Mouse (Mus musculus): ENCODE data around the gene Tob2. TPM values are rescaled to one million over a fixed set of nuclear protein-coding genes. Genes with fewer than 3 reads are reported as not detected.

The Tob2 gene
- polyA plus RNA-seq, 1 experiment from 2014 or later = 26.8 TPM

GRCm38 (mm10) chr15:81846755-81847154 lies 11.8 kb downstream of the Tob2 start:
- Histone ChIP-seq H3K4me1 (ENCODE audit: control insufficient read depth, insufficient read depth, low read length) (no peaks in the 10 kb centered on the region), H3K4me2 (ENCODE audit: low read depth, low read length) (no peak overlapping the region), H3K27ac (replicated peaks; ENCODE audit: low read depth, low read length) (no peak overlapping the region), H3K9me3 (ENCODE audit: control insufficient read depth, low read length) (no peaks in the 10 kb centered on the region), H3K4me3 (ENCODE audit: low read depth, low read length) (no peak overlapping the region), H3K27me3 (replicated peaks; ENCODE audit: control insufficient read depth, insufficient read depth, low read length) (no peaks in the 10 kb centered on the region), H3K36me3 (ENCODE audit: control insufficient read depth, insufficient read depth, low read length) (peaks cover 46% of the 10 kb centered on the region), H3K9ac (ENCODE audit: low read depth, low read length) (no peak overlapping the region)
- no peak for DNase-seq (ENCODE audit: low spot score)
- 90% methylated on average over 9 of the region's 9 CpGs for WGBS
- ATAC-seq (ENCODE audit: low read depth) = no peak

DNA sequence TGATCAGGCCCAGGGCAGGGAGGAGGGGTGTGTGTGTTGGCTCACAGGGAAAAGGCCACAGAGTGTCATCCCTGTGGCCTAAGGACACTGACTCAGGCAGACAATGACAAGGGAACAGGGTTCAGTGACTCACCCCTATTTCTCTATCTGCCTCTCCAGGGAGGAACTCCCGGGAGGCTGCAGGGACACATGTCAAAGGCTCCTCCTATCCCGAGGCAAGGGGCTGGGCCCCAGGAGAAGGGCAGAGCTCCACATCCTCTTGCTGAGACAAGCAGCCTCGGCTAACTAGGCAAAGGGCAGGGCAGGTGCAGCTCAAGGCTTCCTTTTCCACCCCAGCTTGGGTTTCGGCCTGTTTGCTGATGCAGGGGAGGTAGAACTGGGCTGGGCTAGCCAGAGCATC lies 12.9 kb downstream of the Tob2 start:
- DNase-seq (ENCODE audit: low spot score) (peak; percentile 62), ATAC-seq (ENCODE audit: low read depth) (0 out of 2 replicates have a peak, but pooled peaks have one; percentile 59)
- H3K27ac ChIP-seq (replicated peaks; ENCODE audit: low read depth, low read length) = no peak overlapping the region
- no peaks in the 10 kb centered on the region for H3K9me3 ChIP-seq (ENCODE audit: control insufficient read depth, low read length)
- H3K4me2 ChIP-seq (ENCODE audit: low read depth, low read length) = no peak overlapping the region
- no peak overlapping the region for H3K9ac ChIP-seq (ENCODE audit: low read depth, low read length)
- H3K4me1 ChIP-seq (ENCODE audit: control insufficient read depth, insufficient read depth, low read length) = no peaks in the 10 kb centered on the region
- WGBS = 33% methylated on average over 4 of the region's 4 CpGs
- H3K4me3 ChIP-seq (ENCODE audit: low read depth, low read length) = no peak overlapping the region
- no peaks in the 10 kb centered on the region for H3K27me3 ChIP-seq (replicated peaks; ENCODE audit: control insufficient read depth, insufficient read depth, low read length)
- peaks cover 36% of the 10 kb centered on the region for H3K36me3 ChIP-seq (ENCODE audit: control insufficient read depth, insufficient read depth, low read length)

DNA sequence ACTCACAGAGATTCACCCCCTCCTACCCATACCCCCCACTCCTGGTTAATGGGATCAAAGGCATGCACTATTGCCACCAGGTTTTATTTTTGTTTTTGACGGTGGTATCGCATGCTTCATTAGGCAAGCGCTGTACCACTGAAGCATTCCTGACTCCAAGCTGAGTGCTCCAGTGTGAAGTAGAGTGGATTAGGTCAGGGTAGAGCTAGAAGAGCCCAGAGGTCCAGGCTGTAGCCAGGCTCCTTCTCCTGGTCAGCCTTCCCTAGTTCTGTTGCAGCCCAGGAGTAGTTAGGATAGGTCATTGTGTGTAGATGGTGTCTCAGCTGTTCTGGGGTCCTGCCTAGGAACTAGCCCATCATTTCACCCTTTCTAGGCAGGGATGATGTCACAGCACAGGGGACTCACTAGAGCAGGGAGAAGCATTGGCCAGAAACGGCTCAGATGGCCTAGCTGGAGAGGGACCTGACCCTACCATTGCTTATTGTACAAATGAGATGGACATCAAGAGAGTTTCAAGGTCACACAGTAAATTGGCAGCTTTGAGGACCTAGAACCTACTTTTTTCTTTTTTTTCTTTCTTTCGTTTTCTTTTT lies 13.5 kb downstream of the Tob2 start:
- 70% methylated on average over 5 of the region's 5 CpGs for WGBS
- Histone ChIP-seq H3K4me2 (ENCODE audit: low read depth, low read length) (no peak overlapping the region), H3K27ac (replicated peaks; ENCODE audit: low read depth, low read length) (no peak overlapping the region)

GRCm38 (mm10) chr15:81842275-81842674 lies 16.3 kb downstream of the Tob2 start:
- Histone ChIP-seq H3K4me1 (ENCODE audit: control insufficient read depth, insufficient read depth, low read length) (peaks cover 5% of the 10 kb centered on the region; the same call in 1 of the 2 replicates), H3K9ac (ENCODE audit: low read depth, low read length) (no peak overlapping the region), H3K9me3 (ENCODE audit: control insufficient read depth, low read length) (no peaks in the 10 kb centered on the region), H3K36me3 (ENCODE audit: control insufficient read depth, insufficient read depth, low read length) (0 out of 2 replicates have a peak, but pooled peaks cover 11% of the 10 kb centered on the region), H3K27ac (replicated peaks; ENCODE audit: low read depth, low read length) (no peak overlapping the region), H3K27me3 (replicated peaks; ENCODE audit: control insufficient read depth, insufficient read depth, low read length) (no peaks in the 10 kb centered on the region), H3K4me3 (ENCODE audit: low read depth, low read length) (no peak overlapping the region), H3K4me2 (ENCODE audit: low read depth, low read length) (no peak overlapping the region)
- WGBS = 88% methylated on average over 7 of the region's 7 CpGs
- no peak for ATAC-seq (ENCODE audit: low read depth)
- no peak for DNase-seq (ENCODE audit: low spot score)

More for the DNA sequence above, 13.5 kb downstream of the Tob2 start:
- Histone ChIP-seq H3K4me3 (ENCODE audit: low read depth, low read length) (no peak overlapping the region), H3K9ac (ENCODE audit: low read depth, low read length) (no peak overlapping the region), H3K27me3 (replicated peaks; ENCODE audit: control insufficient read depth, insufficient read depth, low read length) (no peaks in the 10 kb centered on the region), H3K36me3 (ENCODE audit: control insufficient read depth, insufficient read depth, low read length) (peaks cover 30% of the 10 kb centered on the region), H3K9me3 (ENCODE audit: control insufficient read depth, low read length) (no peaks in the 10 kb centered on the region), H3K4me1 (ENCODE audit: control insufficient read depth, insufficient read depth, low read length) (no peaks in the 10 kb centered on the region)
- DNase-seq (ENCODE audit: low spot score) (no peak), ATAC-seq (ENCODE audit: low read depth) (no peak)

GRCm38 (mm10) chr15:81840306-81840705 lies 18.3 kb downstream of the Tob2 start:
- ATAC-seq (ENCODE audit: low read depth) (no peak), DNase-seq (ENCODE audit: low spot score) (no peak)
- Histone ChIP-seq H3K4me1 (ENCODE audit: control insufficient read depth, insufficient read depth, low read length) (peaks cover 18% of the 10 kb centered on the region), H3K9me3 (ENCODE audit: control insufficient read depth, low read length) (no peaks in the 10 kb centered on the region), H3K27me3 (replicated peaks; ENCODE audit: control insufficient read depth, insufficient read depth, low read length) (no peaks in the 10 kb centered on the region), H3K4me2 (ENCODE audit: low read depth, low read length) (no peak overlapping the region), H3K4me3 (ENCODE audit: low read depth, low read length) (no peak overlapping the region), H3K9ac (ENCODE audit: low read depth, low read length) (no peak overlapping the region), H3K27ac (replicated peaks; ENCODE audit: low read depth, low read length) (no peak overlapping the region), H3K36me3 (ENCODE audit: control insufficient read depth, insufficient read depth, low read length) (no peaks in the 10 kb centered on the region)
- WGBS = 90% methylated on average over 7 of the region's 7 CpGs

DNA sequence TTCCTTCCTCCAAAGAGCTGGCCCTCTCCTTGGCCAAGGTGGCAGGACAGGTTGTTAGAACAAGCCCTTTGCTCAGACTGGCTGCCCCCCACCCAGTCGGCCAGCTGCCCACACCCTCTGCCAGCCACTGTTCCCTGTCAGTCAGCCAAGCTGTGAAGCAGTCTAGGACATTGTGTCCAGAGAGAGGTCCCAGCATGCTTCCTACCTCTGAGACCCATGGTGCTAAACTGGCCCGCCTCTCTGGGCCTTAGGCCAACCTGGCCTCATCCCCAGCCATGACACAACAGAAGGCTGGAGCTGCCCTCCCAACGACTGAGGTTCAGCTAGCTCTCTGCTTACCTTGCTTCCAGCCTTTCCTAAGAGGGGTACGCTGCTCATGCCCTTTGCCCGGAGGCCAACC lies 19.0 kb downstream of the Tob2 start:
- DNase-seq (ENCODE audit: low spot score) = peak; percentile 40
- Histone ChIP-seq H3K9ac (ENCODE audit: low read depth, low read length) (no peak overlapping the region), H3K4me1 (ENCODE audit: control insufficient read depth, insufficient read depth, low read length) (peaks cover 18% of the 10 kb centered on the region), H3K4me3 (ENCODE audit: low read depth, low read length) (no peak overlapping the region), H3K27me3 (replicated peaks; ENCODE audit: control insufficient read depth, insufficient read depth, low read length) (no peaks in the 10 kb centered on the region), H3K27ac (replicated peaks; ENCODE audit: low read depth, low read length) (no peak overlapping the region), H3K4me2 (ENCODE audit: low read depth, low read length) (no peak overlapping the region), H3K36me3 (ENCODE audit: control insufficient read depth, insufficient read depth, low read length) (no peaks in the 10 kb centered on the region), H3K9me3 (ENCODE audit: control insufficient read depth, low read length) (no peaks in the 10 kb centered on the region)
- ATAC-seq (ENCODE audit: low read depth) = no peak
- 63% methylated on average over 4 of the region's 5 CpGs for WGBS

DNA sequence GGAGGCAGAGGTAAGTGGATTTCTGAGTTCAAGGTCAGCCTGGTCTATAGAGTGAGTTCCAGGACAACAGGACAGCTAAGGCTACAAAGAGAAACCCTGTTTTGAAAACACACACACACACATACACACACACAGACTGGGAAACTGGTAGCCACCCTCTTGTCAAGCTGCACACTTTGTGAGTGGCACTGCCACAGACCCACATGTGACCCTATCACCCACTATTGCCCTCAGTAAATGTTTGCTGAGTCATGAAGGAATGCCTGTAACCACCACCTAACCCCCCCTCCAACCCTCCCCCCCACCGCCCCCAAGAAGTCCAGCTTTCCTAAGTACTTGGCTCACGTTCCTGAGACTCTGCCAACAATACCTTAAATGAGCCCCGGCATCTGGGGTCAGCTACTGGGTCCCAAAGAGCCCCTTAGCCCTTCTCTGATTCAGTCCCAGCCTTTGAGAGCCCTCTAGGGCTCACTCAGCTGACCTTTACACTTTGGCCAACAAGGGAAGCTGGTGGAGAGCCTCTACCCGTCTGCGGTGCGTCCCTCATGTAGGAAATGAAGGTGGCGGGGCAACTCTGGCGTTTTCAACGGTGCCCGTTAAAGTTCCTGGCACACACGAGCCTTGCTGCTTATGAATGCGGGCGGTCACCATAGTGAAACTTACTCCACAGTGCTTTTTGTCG lies 19.9 kb downstream of the Tob2 start:
- Histone ChIP-seq H3K4me1 (ENCODE audit: control insufficient read depth, insufficient read depth, low read length) (peaks cover 18% of the 10 kb centered on the region), H3K9ac (ENCODE audit: low read depth, low read length) (no peak overlapping the region), H3K4me3 (ENCODE audit: low read depth, low read length) (no peak overlapping the region), H3K9me3 (ENCODE audit: control insufficient read depth, low read length) (no peaks in the 10 kb centered on the region), H3K27me3 (replicated peaks; ENCODE audit: control insufficient read depth, insufficient read depth, low read length) (no peaks in the 10 kb centered on the region), H3K36me3 (ENCODE audit: control insufficient read depth, insufficient read depth, low read length) (no peaks in the 10 kb centered on the region), H3K4me2 (ENCODE audit: low read depth, low read length) (no peak overlapping the region), H3K27ac (replicated peaks; ENCODE audit: low read depth, low read length) (no peak overlapping the region)
- WGBS = 56% methylated on average over 14 of the region's 14 CpGs
- ATAC-seq (ENCODE audit: low read depth) (no peak), DNase-seq (ENCODE audit: low spot score) (no peak)

- DNase-seq (ENCODE audit: low spot score) = no peak
- Histone ChIP-seq H3K36me3 (ENCODE audit: control insufficient read depth, insufficient read depth, low read length) (no peaks in the 10 kb centered on the region), H3K9me3 (ENCODE audit: control insufficient read depth, low read length) (no peaks in the 10 kb centered on the region), H3K9ac (ENCODE audit: low read depth, low read length) (no peak overlapping the region), H3K4me3 (ENCODE audit: low read depth, low read length) (no peak overlapping the region), H3K27ac (replicated peaks; ENCODE audit: low read depth, low read length) (peak overlapping the region; percentile 71; the same call in 1 of the 2 replicates), H3K4me2 (ENCODE audit: low read depth, low read length) (peak overlapping the region; percentile 69), H3K4me1 (ENCODE audit: control insufficient read depth, insufficient read depth, low read length) (peaks cover 18% of the 10 kb centered on the region), H3K27me3 (replicated peaks; ENCODE audit: control insufficient read depth, insufficient read depth, low read length) (no peaks in the 10 kb centered on the region)
- no peak for ATAC-seq (ENCODE audit: low read depth)
- WGBS = 43% methylated on average over 7 of the region's 7 CpGs
These were observed 21.4 kb downstream of the Tob2 start for GRCm38 (mm10) chr15:81836966-81837920.
